Mouse (Mus musculus) C2C12 (cell line): ENCODE measurements at regions not wholly inside any gene's neighbourhood (a gene's known extent, or its start where the extent isn't known, plus 50 kb on each side); places are given as distances from the start of the nearest gene placed in this dataset.
A peak's percentile ranks its signal among the peaks of the same experiment; 100 is the strongest.

Experiments used
- H3K27me3 ChIP-seq: one replicate; pipeline ENCODE4 v1.6.1; 2011; ENCODE audit not compliant: control insufficient read depth, insufficient read depth, insufficient read length
- H3K36me3 ChIP-seq: one replicate; pipeline ENCODE4 v1.6.1; 2011; ENCODE audit not compliant: control insufficient read depth, insufficient read depth
- H3K4me3 ChIP-seq: one replicate; pipeline ENCODE4 v1.5.1; 2011; ENCODE audit warnings: mild to moderate bottlenecking, control low read depth; ENCODE audit not compliant: poor library complexity, insufficient read depth, severe bottlenecking
- H3K79me2 ChIP-seq: one replicate; pipeline ENCODE4 v1.6.1; 2011; ENCODE audit not compliant: control insufficient read depth, insufficient read depth
- H3K79me3 ChIP-seq: one replicate; pipeline ENCODE4 v1.6.1; 2011; ENCODE audit warnings: low read depth, control low read depth
- H3ac ChIP-seq: one replicate; pipeline ENCODE3; 2011; ENCODE audit warnings: low read depth; ENCODE audit not compliant: control insufficient read depth, insufficient read length
- CEBPB ChIP-seq: IDR thresholded peaks from one replicate; pipeline ENCODE4 v1.6.1; 2011; ENCODE audit warnings: low read depth, mild to moderate bottlenecking, control low read depth, moderate library complexity
- CTCF ChIP-seq: IDR thresholded peaks from one replicate; pipeline ENCODE4 v1.5.1; 2011; ENCODE audit not compliant: control insufficient read depth, insufficient read depth, insufficient read length
- FOSL1 ChIP-seq: IDR thresholded peaks from one replicate; pipeline ENCODE4 v1.8.0; 2011; ENCODE audit warnings: mild to moderate bottlenecking, low read length; ENCODE audit not compliant: poor library complexity, insufficient read depth, severe bottlenecking
- MAX ChIP-seq: IDR thresholded peaks from one replicate; pipeline ENCODE4 v1.6.1; 2011; ENCODE audit warnings: mild to moderate bottlenecking, control low read depth
- MYOD1 ChIP-seq: IDR thresholded peaks from one replicate; pipeline ENCODE4 v1.6.1; 2011; ENCODE audit warnings: low read depth; ENCODE audit not compliant: control insufficient read depth, insufficient read length
- MYOG ChIP-seq: IDR thresholded peaks from one replicate; pipeline ENCODE4 v1.6.1; 2011; ENCODE audit not compliant: control insufficient read depth, insufficient read length; ENCODE audit errors: extremely low read depth
- USF1 ChIP-seq: IDR thresholded peaks from one replicate; pipeline ENCODE4 v1.6.1; 2011; ENCODE audit warnings: low read depth, mild to moderate bottlenecking, control low read depth, moderate library complexity

DNA sequence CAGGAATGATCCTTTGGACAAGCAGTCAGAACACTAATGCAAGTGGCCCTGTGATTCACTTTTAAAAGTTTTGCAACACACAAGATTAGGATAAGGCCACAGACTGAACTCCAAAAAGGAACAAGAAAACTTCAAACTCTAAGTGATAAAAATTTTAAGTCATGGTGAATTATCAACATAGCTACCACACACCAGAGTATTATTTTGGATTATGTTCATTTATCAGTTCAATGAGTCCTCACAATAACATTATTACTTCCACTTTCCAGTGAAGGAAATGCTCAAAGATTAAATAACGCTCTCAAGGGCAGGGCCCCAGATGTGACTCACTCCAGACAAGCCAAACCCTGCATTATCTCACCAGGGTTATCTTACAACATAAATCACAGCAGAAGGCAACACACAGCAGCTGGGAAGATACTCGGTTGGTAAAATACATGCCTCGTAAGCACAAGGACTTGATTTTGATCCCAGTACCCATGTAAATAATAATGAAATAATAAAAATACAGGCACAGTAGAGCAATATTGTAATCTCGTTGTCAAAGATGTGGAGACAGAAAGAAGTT, 158.8 kb upstream of the Gorab start:
- no peaks in the 10 kb centered on the region for H3K79me3 ChIP-seq
- no peaks in the 10 kb centered on the region for H3K27me3 ChIP-seq
- no peaks in the 10 kb centered on the region for H3K79me2 ChIP-seq
- H3ac ChIP-seq = no peak overlapping the region
- TF ChIP-seq USF1 = no peak
- TF ChIP-seq FOSL1 = peak; percentile 54
- TF ChIP-seq CEBPB = peak; percentile 69
- no peak for TF ChIP-seq MAX
- no peak for TF ChIP-seq CTCF
- TF ChIP-seq MYOD1 = peak; percentile 94
- no peak for TF ChIP-seq MYOG
- H3K4me3 ChIP-seq = no peak overlapping the region
- H3K36me3 ChIP-seq = no peaks in the 10 kb centered on the region

DNA sequence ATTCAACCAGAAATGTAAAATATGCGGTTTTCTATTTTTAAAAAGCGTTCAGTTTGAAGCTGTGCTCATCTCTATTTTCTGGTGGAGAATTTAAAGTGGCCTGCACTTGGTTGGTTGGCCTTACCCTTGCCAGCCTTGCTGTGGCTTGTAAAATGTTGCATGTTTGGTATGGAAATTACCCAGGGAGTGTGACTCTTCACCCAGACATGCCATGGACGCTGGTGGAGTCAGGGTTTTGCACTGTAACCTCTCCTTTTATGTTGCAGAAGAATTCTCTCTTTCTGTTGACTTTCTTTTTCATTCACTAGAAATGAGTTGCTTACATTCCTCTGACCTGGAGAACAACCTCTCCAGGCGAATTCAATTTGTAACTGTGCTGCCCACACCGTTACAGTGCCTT, 157.5 kb upstream of the Gorab start:
- Histone ChIP-seq H3K36me3 (no peaks in the 10 kb centered on the region), H3K27me3 (no peaks in the 10 kb centered on the region), H3K79me3 (no peaks in the 10 kb centered on the region), H3K79me2 (no peaks in the 10 kb centered on the region), H3ac (no peak overlapping the region), H3K4me3 (no peak overlapping the region)
- TF ChIP-seq MAX (peak; percentile 46), FOSL1 (no peak), CEBPB (peak; percentile 32), USF1 (no peak), MYOD1 (peak; percentile 22), MYOG (no peak), CTCF (no peak)

DNA sequence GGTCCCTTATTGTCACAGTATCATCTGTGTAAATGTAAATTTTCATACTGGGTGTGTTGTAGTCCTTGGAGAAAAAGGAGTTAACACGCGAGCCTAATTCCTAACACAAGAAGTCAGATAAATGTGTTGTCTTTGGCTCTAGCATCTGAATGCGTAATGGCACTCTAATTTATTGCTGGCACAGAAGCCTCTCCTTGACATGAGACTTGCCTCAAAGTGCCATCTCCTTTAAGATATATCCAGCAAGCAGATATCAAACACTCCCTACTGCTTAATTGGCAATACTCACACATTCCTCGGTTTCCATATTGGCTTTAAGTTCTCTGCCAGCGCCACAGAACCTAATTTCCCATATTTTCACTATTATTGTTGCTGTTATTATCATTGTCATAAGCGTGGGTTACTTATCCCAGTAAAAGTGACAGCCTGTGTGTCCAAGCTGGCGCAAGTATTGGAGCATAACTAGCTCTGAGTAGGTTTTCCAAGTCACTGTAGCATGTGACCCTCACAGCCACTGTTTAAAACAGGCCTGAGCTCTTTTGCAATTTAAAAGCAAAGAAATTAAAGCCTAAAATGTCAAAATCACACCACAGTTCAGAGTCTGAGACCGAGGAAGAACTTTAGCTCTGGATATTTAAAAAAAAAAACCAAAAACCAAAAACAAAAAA, 156.9 kb upstream of the Gorab start:
- H3ac ChIP-seq = no peak overlapping the region
- no peak overlapping the region for H3K4me3 ChIP-seq
- H3K79me3 ChIP-seq = no peaks in the 10 kb centered on the region
- TF ChIP-seq USF1 (no peak), MYOG (no peak), MYOD1 (no peak), FOSL1 (no peak)
- no peaks in the 10 kb centered on the region for H3K27me3 ChIP-seq
- H3K36me3 ChIP-seq = no peaks in the 10 kb centered on the region
- H3K79me2 ChIP-seq = no peaks in the 10 kb centered on the region

DNA sequence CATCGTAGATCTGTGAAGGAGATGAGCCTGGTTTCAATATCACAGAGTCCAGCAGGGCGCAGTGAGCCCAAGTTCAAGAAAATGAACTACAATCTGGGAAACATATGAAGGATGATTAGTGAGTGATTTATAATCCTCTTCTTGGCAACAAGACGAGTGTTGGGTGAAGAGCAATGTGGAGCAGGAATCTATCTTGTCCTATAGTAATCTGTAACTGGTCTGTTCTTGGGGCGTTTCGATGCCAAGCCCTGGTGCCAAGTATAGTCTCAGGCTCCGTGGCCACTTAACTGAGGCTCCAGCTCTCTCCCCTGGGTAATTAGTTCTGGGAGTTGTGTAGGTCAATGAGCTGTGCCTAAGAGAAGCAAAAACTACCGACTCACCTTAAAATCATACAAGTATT, 154.4 kb upstream of the Gorab start:
- TF ChIP-seq USF1 (no peak), MYOD1 (no peak), MAX (no peak), CTCF (no peak), CEBPB (no peak), FOSL1 (no peak)
- H3K79me2 ChIP-seq = no peaks in the 10 kb centered on the region
- no peak overlapping the region for H3K4me3 ChIP-seq
- no peaks in the 10 kb centered on the region for H3K79me3 ChIP-seq
- H3ac ChIP-seq = no peak overlapping the region
- H3K27me3 ChIP-seq = no peaks in the 10 kb centered on the region
- H3K36me3 ChIP-seq = no peaks in the 10 kb centered on the region

DNA sequence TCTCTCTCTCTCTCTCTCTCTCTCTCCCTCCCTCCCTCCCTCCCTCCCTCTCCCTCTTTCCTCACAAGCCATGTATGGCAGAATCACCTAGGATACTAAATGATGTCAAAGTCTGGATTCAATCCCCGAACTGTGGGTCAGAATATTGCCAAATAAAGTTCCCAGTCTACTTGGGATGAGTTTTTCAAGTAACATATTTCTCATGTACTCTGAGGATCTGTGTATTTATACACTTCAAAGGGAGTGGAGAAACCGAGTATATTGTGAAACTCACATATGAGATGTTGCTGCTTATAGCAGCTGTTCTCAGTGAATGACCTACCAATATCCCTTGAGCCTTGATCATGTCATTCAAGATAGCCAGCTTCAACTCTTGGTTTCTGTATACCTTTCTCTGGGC, 151.7 kb upstream of the Gorab start:
- no peaks in the 10 kb centered on the region for H3K27me3 ChIP-seq
- TF ChIP-seq MAX (no peak), MYOG (no peak), CEBPB (no peak), MYOD1 (no peak), FOSL1 (no peak), USF1 (no peak), CTCF (no peak)
- no peak overlapping the region for H3K4me3 ChIP-seq
- H3K79me2 ChIP-seq = no peaks in the 10 kb centered on the region
- no peak overlapping the region for H3ac ChIP-seq
- no peaks in the 10 kb centered on the region for H3K79me3 ChIP-seq
- H3K36me3 ChIP-seq = no peaks in the 10 kb centered on the region
